24 mouse cellular contexts compared by ENCODE assay signal in genomic region chr4:64961796-64962195, GRCm38 (mm10).
A peak's percentile ranks its signal among the peaks of the same experiment; 100 is the strongest.
DNase-seq lines count a peak whose midpoint lies in the region; ATAC-seq and TF ChIP-seq lines count a peak whose summit lies in the region.
"Had no signal": no experiment of that assay in that cellular context is flagged by ENCODE, and none has a peak within 500 bp of the region (broad histone marks: within the 10 kb centered on the region; RNA-seq: fewer than 3 reads in every experiment).

No protein-coding gene starts in this region.

- peak; percentile 76 for DNase-seq in kidney, postnatal 0 days (ENCODE audit: low spot score)
- no peak for DNase-seq in kidney, adult 18-20 months
- DNase-seq in lung, adult 2 months: no peak
- DNase-seq in NIH3T3 (ENCODE audit: low read depth): peak; percentile 80
- peak; percentile 13 for DNase-seq in adipocyte (ENCODE audit: low spot score)
- no peak for DNase-seq in urinary bladder, adult 2 months (ENCODE audit: low spot score)
- no peak for DNase-seq in left cerebral cortex, adult 8-10 months (ENCODE audit: low spot score in 2 of 2)
- DNase-seq: adrenal gland, postnatal 10 days; adrenal gland, postnatal 36 days; cerebellum, adult 18-20 months; cerebellum, adult 9-10 months; cerebellum, postnatal 25 days; forebrain, postnatal 0 days; gastrocnemius, adult 2 months; gastrocnemius, postnatal 14 days; heart, adult 11 months had no signal

- TF ChIP-seq CTCF in kidney, postnatal 0 days (IDR thresholded peaks at IDR 0.05; ENCODE audit: low read depth): no peak
- TF ChIP-seq CTCF in lung, adult 2 months (IDR thresholded peaks at IDR 0.05; ENCODE audit: insufficient read depth, low read length): no peak

- TF ChIP-seq POLR2A in lung, adult 2 months (IDR thresholded peaks at IDR 0.05; ENCODE audit: borderline replicate concordance, extremely low read depth, low read depth, low read length): no peak

- no peak for ATAC-seq in kidney, postnatal 0 days (replicated peaks; ENCODE audit: low FRiP score, low read depth)
- peak; percentile 91 for ATAC-seq in lung, embryonic 16.5 days (ENCODE audit: low read depth)
- ATAC-seq: activated CD4-positive, CD25-positive, alpha-beta regulatory T cell, adult 4 months; CD4-positive, CD25-positive, alpha-beta regulatory T cell, adult 4 months; forebrain, embryonic 14.5 days; forebrain, postnatal 0 days had no signal

- 59% methylated on average over 4 of the region's 4 CpGs for WGBS in kidney, postnatal 0 days
- 14% methylated on average over 4 of the region's 4 CpGs for WGBS in lung, embryonic 16.5 days
- WGBS in lung, adult 2 months: 35% methylated on average over 4 of the region's 4 CpGs

- H3K36me3 ChIP-seq in kidney, postnatal 0 days (ENCODE audit: insufficient read depth, low read length): no peaks in the 10 kb centered on the region
- H3K36me3 ChIP-seq in lung, embryonic 16.5 days (ENCODE audit: control insufficient read depth, insufficient read depth, low read length): no peaks in the 10 kb centered on the region
- H3K36me3 ChIP-seq: embryonic facial prominence, embryonic 12.5 days; embryonic facial prominence, embryonic 15.5 days; hindbrain, embryonic 12.5 days had no signal

- no peak overlapping the region for H3K4me2 ChIP-seq in kidney, postnatal 0 days (ENCODE audit: low read length)
- H3K4me2 ChIP-seq in lung, embryonic 16.5 days (ENCODE audit: low read depth, low read length): no peak overlapping the region
- H3K4me2 ChIP-seq: embryonic facial prominence, embryonic 12.5 days; embryonic facial prominence, embryonic 15.5 days; heart, embryonic 11.5 days; hindbrain, embryonic 12.5 days had no signal

- H3K9ac ChIP-seq in kidney, postnatal 0 days (ENCODE audit: low read depth, low read length): no peak overlapping the region
- no peak overlapping the region for H3K9ac ChIP-seq in lung, embryonic 16.5 days (ENCODE audit: low read length)
- H3K9ac ChIP-seq: embryonic facial prominence, embryonic 12.5 days; embryonic facial prominence, embryonic 15.5 days; forebrain, postnatal 0 days; hindbrain, embryonic 12.5 days had no signal

- H3K27me3 ChIP-seq in kidney, postnatal 0 days (ENCODE audit: insufficient read depth, low read length): no peaks in the 10 kb centered on the region
- H3K27me3 ChIP-seq in lung, embryonic 16.5 days (ENCODE audit: control insufficient read depth, insufficient read depth, low read depth, low read length): no peaks in the 10 kb centered on the region
- H3K27me3 ChIP-seq: embryonic facial prominence, embryonic 12.5 days; embryonic facial prominence, embryonic 15.5 days; hindbrain, embryonic 12.5 days had no signal

- H3K4me1 ChIP-seq in kidney, postnatal 0 days (replicated peaks; ENCODE audit: insufficient read depth, low read length): no peaks in the 10 kb centered on the region
- no peaks in the 10 kb centered on the region for H3K4me1 ChIP-seq in lung, embryonic 16.5 days (replicated peaks; ENCODE audit: control insufficient read depth, insufficient read depth, low read length)
- H3K4me1 ChIP-seq in lung, adult 2 months (ENCODE audit: control insufficient read depth, insufficient read depth, low read length): no peaks in the 10 kb centered on the region
- H3K4me1 ChIP-seq: embryonic facial prominence, embryonic 12.5 days; embryonic facial prominence, embryonic 15.5 days; hindbrain, embryonic 12.5 days had no signal

- no peak overlapping the region for H3K27ac ChIP-seq in kidney, postnatal 0 days
- H3K27ac ChIP-seq in lung, embryonic 16.5 days (ENCODE audit: low read length): no peak overlapping the region
- H3K27ac ChIP-seq: embryonic facial prominence, embryonic 12.5 days; embryonic facial prominence, embryonic 15.5 days; gastrocnemius, adult 2 months; hindbrain, embryonic 12.5 days had no signal

- no peaks in the 10 kb centered on the region for H3K9me3 ChIP-seq in kidney, postnatal 0 days (replicated peaks; ENCODE audit: low read length)
- H3K9me3 ChIP-seq in lung, embryonic 16.5 days (ENCODE audit: control insufficient read depth, low read length): no peaks in the 10 kb centered on the region
- H3K9me3 ChIP-seq: embryonic facial prominence, embryonic 12.5 days; embryonic facial prominence, embryonic 15.5 days; hindbrain, embryonic 12.5 days had no signal

- no peak overlapping the region for H3K4me3 ChIP-seq in kidney, postnatal 0 days (replicated peaks; ENCODE audit: low read depth, low read length)
- no peak overlapping the region for H3K4me3 ChIP-seq in lung, embryonic 16.5 days (ENCODE audit: low read length)
- H3K4me3 ChIP-seq in lung, adult 2 months (replicated peaks; ENCODE audit: extremely low read depth, low read depth, low read length): no peak overlapping the region
- H3K4me3 ChIP-seq: embryonic facial prominence, embryonic 12.5 days; embryonic facial prominence, embryonic 15.5 days; gastrocnemius, adult 2 months; hindbrain, embryonic 12.5 days had no signal

Comparison
In these comparisons a context has a peak if more than half of its experiments do, and no peak if none do; other contexts are left out.
1. DNase-seq: peak in kidney, postnatal 0 days (single experiment), NIH3T3 (single experiment) and adipocyte (single experiment); none in kidney, adult 18-20 months (single experiment), lung, adult 2 months (single experiment), urinary bladder, adult 2 months (single experiment) and left cerebral cortex, adult 8-10 months (0 of 2).